Mouse (Mus musculus) gastrocnemius, adult 2 months (tissue): ENCODE measurements at regions not wholly inside any gene's neighbourhood (a gene's known extent, or its start where the extent isn't known, plus 50 kb on each side); places are given as distances from the start of the nearest gene placed in this dataset.
A peak's percentile ranks its signal among the peaks of the same experiment; 100 is the strongest.

Experiments used
- DNase-seq: peaks from one replicate; pipeline ENCODE4 v3.0.0; 2022
- H3K27ac ChIP-seq: fragments of 200-600 bp; 2 replicates; pipeline ENCODE4 v1.8.1; 2022; ENCODE audit warnings: mild to moderate bottlenecking
- H3K4me3 ChIP-seq: fragments of 200-600 bp; 2 replicates; pipeline ENCODE4 v1.8.1; 2022; ENCODE audit warnings: mild to moderate bottlenecking, moderate library complexity
- CTCF ChIP-seq: fragments of 200-600 bp; IDR thresholded peaks from 2 replicates; pipeline ENCODE4 v1.8.1; 2022; ENCODE audit warnings: antibody characterized with exemption, mild to moderate bottlenecking, moderate library complexity
- intact Hi-C: fragments of 180-260 bp; cut with DNase I; formaldehyde crosslinking; loops from one replicate; pipeline ENCODE4 v1.15.1; 2025

DNA sequence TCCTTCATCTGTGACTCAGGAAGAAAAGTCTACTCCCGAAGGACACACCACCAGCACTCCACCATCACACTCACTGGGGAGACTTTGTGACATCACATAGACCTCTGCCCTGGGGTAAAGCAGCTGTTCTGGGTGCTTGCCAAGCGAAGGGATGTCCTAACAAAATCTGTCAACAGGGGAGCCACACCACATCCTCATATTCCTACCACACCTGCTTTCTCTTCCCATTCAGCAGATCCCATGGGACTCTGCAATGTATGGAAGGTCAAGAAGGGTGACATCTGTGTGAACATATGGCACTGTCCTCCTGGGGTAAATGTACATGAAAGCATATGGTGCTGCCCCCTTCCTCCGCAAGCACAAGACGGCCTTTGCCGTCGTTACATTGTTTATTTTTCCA is 375.5 kb downstream of the Etv1 start:
- intact Hi-C loops, result no loop called here
- Histone ChIP-seq H3K27ac (no peak overlapping the region), H3K4me3 (no peak overlapping the region)
- DNase-seq, result no peak
- TF ChIP-seq CTCF, result no peak

DNA sequence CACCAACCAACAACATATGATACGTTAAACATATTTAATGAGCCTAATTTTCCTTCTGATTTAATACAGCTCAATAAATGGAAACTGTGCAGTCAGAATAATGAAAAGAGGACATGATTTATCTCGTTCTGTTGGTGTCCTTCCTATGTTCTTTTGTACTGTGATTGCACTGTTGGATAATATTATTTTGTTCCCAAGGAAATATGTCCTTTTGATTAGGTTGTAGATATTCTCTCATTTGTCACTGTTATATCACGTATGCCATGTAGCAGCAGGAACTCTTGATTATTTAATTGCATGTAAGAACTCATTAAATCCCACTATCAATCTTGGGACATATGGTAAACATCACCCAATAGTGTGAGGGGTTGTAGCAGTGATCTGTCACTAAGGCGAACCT is 397.8 kb downstream of the Etv1 start:
- intact Hi-C loops, result no loop called here
- no peak overlapping the region for H3K4me3 ChIP-seq
- no peak for TF ChIP-seq CTCF
- no peak for DNase-seq
- H3K27ac ChIP-seq, result no peak overlapping the region

DNA sequence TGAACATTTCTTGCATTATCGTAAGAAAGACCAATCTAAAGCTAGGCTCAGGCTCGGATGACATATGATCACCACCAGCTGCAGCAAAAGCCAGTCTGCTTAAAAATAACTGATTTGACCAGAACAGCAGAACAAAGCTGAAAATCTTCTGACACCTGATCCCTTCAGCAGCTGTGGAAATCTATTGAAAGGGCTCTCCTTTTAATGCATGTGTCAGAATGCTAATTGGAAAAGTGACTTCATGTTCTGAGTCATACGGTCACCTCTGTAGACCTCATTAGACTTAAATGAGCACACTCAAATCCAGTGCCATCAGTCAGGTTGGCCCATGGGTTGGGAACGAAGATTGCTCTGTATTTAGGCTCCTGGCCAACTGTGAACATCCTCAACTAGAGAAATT is 444.9 kb downstream of the Etv1 start:
- Histone ChIP-seq H3K27ac (no peak overlapping the region), H3K4me3 (no peak overlapping the region)
- no peak for TF ChIP-seq CTCF
- no peak for DNase-seq
- intact Hi-C loops, result no loop called here

DNA sequence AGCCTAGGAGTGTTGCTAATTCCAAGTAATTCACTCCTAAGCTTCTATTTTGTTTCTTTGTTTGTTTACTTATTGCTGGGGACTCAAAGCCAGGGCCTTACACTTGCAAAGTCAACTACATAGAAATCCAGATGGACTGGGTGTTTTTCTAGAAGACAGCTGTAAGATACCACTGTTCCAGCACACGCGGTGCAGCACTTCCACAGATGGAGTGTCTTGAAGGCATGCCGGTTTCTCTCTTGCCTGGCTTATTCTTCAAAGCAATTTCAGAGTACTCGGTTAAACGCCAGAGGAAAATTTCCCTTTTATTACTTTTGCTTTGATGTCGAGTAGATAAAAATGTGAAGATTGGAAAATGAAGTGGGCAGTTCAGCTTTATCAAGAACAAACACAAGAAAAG is 477.4 kb downstream of the Etv1 start:
- no peak for DNase-seq
- intact Hi-C loops, result no loop called here
- H3K4me3 ChIP-seq, result no peak overlapping the region
- no peak for TF ChIP-seq CTCF
- H3K27ac ChIP-seq, result no peak overlapping the region

DNA sequence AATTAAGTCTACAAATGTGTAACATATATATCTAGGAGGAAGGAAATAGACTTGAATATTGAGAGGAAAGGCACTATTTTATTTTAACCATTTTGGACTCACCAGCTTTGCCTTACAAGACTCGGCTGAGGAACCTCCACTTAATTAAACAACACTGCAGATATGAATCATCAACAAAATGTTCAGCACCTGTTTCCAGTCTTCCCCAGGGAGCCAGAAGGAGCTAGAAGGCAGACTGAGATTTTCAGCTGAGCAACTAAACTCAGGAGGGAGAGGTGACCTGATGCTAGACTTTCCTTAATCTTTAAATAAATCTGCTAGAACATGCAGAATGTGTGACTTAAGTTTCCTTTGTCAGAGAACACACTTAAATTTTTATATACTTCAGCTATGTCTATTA is 478.4 kb downstream of the Etv1 start:
- H3K4me3 ChIP-seq, result no peak overlapping the region
- H3K27ac ChIP-seq, result no peak overlapping the region
- intact Hi-C loops, result no loop called here
- DNase-seq, result no peak
- TF ChIP-seq CTCF, result no peak

DNA sequence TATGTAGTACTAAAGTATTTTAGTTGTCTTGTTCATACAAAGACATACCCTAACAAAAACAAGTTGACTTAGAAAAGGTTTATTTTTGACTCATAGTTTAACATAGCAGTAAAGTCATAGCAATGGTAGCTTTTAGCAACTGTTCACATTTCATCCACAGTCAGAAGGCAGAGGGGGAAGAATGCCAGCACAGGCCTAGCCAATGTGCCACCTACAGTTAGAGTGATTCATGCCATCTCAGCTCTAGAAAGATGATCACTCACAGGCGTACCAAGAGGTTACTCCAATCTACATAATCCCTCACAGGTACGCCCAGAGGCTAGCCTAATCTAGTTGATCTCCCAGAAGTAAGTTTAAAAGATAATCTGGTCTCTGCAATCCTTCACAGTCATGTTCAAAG is 510.5 kb downstream of the Etv1 start:
- no peak for TF ChIP-seq CTCF
- DNase-seq, result no peak
- intact Hi-C loops, result no loop called here
- H3K27ac ChIP-seq, result no peak overlapping the region
- H3K4me3 ChIP-seq, result no peak overlapping the region

DNA sequence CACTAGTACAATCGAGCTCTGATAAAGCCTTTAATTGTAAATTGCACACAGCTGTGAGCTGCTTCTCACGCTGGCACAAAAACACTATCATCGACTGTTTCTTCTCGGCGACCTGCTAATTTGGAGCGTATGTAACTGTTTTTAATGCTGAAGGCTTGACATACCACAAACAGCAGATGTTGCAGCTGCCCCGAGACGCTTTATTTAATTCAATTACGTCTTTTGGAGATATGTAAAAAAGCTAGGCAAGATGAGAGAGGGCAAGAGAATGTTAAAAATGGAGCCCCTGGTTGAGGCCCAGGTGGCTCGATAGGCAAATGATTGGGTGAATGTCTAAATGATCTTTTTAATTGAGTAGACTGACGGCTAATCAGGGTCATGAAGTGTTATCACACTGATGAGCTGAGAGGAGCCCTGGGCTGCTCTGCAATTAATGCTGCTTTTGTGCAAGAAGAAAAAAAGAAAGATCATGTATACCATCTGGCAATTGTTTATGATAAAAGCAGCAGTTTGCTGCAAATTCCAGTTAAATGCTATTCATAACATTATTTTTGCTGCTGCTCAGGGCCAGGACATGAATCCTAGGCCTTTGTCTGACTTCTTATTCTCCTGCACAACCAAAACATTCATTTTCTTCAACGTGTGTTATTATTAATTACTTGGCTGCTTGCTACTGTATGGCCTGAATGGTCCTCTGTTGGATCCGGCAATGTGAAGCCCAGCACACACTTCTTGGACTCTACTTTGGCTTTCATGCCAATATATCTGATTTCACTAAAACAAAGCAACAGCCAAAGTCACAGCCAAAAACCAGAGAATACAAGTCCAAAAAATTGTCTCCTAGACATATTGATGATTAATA is 522.4 kb downstream of the Etv1 start:
- DNase-seq, result no peak
- no peak overlapping the region for H3K4me3 ChIP-seq
- no peak for TF ChIP-seq CTCF
- no peak overlapping the region for H3K27ac ChIP-seq
- intact Hi-C loops, result no loop called here

DNA sequence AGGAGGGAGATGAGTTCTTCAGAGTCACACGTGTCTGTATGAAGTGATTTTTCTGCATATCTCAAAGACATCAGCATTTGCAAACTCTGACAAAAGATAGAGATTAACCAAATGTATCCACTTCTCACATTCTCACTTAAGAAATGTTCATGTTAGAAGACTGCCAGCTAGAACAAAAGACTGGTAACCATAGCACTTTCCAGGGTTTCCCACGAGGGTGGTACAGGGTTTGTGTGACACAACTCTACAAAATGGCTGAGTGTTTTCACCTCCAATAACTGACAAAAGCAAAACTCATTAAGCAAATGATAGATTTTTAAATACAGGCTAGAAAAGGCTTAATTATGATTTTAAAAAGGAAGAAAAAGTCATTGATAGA is 523.0 kb downstream of the Etv1 start:
- Histone ChIP-seq H3K4me3 (no peak overlapping the region), H3K27ac (no peak overlapping the region)
- intact Hi-C loops, result no loop called here
- DNase-seq, result no peak
- no peak for TF ChIP-seq CTCF

DNA sequence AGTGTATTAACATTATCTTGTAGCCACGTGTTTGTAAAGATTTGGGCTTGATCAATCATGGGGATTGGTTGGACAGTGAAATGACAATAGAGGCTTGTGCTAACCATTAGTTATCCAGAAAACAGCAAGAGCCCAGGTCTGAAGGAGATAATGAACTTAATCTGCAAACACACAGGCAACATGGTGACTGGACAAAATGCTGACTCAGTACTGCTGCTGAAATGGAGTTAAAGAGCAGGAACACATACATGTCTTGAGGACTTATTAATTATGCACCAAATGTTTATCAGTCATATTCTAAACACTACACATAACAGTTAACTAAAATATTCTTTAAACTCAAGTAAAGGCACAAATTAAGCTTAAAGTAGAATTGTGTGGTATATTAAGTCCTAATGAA is 528.6 kb downstream of the Etv1 start:
- DNase-seq, result no peak
- Histone ChIP-seq H3K27ac (no peak overlapping the region), H3K4me3 (no peak overlapping the region)
- intact Hi-C loops, result no loop called here
- TF ChIP-seq CTCF, result no peak

DNA sequence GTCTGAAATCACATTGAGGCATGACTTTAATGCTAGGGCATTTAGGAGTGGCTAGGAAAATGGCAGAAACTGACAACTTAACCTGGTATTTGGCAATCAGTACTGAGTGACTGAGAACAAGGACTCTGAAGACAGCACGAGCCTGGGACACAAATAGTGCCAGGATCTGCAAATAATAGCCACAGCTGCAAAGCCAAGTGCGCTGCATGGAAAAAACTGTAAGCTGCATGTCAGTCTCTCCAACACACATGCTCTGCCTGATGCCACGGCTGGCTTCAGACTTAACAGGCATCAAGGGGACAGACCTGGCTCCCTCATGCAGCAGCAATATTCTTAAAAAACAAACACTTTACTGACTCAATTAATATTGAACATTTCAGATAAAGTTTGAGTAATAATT is 530.7 kb downstream of the Etv1 start:
- no peak for DNase-seq
- no peak for TF ChIP-seq CTCF
- H3K27ac ChIP-seq, result no peak overlapping the region
- H3K4me3 ChIP-seq, result no peak overlapping the region
- intact Hi-C loops, result no loop called here

DNA sequence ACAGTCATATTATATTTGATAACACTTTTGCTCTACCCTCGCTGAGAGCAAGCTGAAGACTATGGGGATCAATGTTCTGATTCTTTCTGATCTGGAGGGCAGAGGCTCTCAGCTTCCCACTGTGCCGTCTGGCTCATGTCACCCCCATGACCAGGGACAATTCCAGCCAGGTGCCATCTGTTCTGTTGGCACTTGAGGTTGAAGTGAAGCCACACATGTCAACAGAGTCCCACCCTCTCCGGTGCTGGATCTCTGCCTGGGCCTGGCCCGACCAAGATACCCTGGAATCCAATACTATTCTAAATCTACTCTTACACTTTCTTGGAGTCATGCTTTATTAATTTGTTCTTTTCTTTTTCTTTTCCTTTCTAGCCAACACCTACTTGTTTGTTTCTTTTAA is 538.0 kb downstream of the Etv1 start:
- no peak overlapping the region; the same call in 1 of the 2 replicates for H3K27ac ChIP-seq
- intact Hi-C loops, result no loop called here
- no peak overlapping the region for H3K4me3 ChIP-seq
- TF ChIP-seq CTCF, result no peak
- DNase-seq, result peak; percentile 64

DNA sequence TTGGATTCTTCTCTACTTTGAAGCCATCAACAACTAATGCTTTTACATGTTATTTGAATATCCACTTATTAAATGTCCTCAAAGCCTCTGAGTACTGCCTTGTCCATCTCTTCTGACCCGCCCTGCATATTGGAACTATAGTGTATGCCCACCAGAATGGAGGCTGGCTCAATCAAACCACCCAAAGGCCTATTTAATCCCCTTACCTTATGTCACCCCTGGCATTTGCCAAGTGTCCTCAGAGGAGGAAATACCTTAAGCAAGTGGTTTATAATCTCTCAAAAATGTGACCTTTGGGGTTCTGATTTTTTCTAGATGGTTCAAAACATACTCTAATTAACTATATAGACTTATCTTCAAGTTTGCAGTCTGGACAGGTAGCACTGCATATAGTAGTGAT is 542.3 kb downstream of the Etv1 start:
- no peak overlapping the region for H3K27ac ChIP-seq

DNA sequence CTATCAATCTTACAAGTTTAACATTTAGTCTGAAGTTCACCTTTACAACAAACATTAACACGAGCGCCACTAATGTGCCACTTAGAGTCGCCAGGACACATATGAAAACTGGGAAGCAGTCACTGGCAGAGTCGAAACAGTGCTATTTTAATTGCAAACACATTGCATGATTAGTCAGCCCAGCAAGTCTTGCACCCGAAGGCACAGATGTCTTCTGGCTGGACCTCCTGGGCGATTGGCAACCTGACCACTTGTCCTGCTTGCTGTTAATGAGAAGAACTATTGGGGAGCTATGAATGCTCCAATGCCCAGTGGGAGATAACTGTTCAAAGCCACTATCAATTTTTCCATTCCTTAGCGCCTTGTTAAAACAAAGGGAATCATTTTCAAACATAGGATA is 547.0 kb downstream of the Etv1 start:
- peak; percentile 20 for DNase-seq
- Histone ChIP-seq H3K27ac (no peak overlapping the region), H3K4me3 (no peak overlapping the region)
- no peak for TF ChIP-seq CTCF
- intact Hi-C loops, result no loop called here

More for the DNA sequence above, 542.3 kb downstream of the Etv1 start:
- no peak for DNase-seq
- intact Hi-C loops, result no loop called here
- no peak overlapping the region for H3K4me3 ChIP-seq
- no peak for TF ChIP-seq CTCF

DNA sequence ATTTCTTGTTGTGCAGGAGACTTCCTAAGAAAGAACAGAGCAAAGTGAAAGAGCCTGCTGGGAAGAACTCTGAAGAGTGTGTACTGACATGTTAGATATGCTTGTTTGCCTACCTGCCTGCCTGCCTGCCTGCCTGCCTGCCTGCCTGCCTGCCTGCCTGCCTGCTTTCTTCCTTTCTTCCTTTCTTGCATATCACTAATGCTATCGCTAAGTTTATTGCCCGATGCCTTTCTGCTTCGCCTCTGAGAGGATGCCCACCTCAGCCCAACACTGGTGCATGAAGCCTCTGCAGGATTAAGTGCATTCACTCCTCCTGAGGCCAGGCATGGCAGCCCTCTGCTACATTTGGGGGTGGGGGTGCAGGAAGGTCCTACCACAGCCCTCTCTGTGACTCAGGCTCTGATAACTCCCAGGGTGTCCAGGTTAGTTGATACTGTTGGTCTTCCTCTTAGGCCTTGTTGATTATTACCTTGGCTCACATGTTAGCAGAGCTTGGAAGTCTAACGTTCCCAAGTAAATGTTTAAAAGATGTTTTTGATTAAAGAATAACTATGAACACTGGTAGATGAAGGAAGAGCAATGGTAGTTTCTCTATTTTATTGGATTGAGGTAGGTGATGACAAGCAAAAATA is 547.6 kb downstream of the Etv1 start:
- TF ChIP-seq CTCF, result no peak
- no peak for DNase-seq
- no peak overlapping the region for H3K4me3 ChIP-seq
- H3K27ac ChIP-seq, result no peak overlapping the region
- intact Hi-C loops, result no loop called here
